Mouse (Mus musculus): ENCODE data around the gene Poln. TPM values are rescaled to one million over a fixed set of nuclear protein-coding genes. Genes with fewer than 3 reads are reported as not detected.

The Poln gene
- 0.53 TPM for polyA plus RNA-seq (2021)

- peak; percentile 98 for ATAC-seq
- DNase-seq (ENCODE audit: low read depth, low spot score): peak; percentile 92
- POLR2A ChIA-PET: interaction anchor here (1.0 to 2.5 kb wide), 2 partner anchors 13 to 33 kb away, joined by 3 to 8 read pairs; no protein-coding TSS in a partner anchor
- TF ChIP-seq CTCF (IDR thresholded peaks at IDR 0.05): no peak
- H3K27me3 ChIP-seq: no peaks in the 10 kb centered on the region
- CTCF ChIA-PET: no interaction called here
- in situ Hi-C loops (cut with MboI; ENCODE audit: low pct_unique_long_range_greater_than_20kb): no loop called here
Observed at GRCm38 (mm10) chr5:34168950-34169891, at the start of gene Poln, which contains the start of gene Haus3. Gene Poln (minus strand): TSS chr5:34169448. Gene Haus3 (minus strand): TSS chr5:34169527.

- H3K27me3 ChIP-seq: no peaks in the 10 kb centered on the region
- ChIA-PET POLR2A (interaction anchor here (1.1 kb wide), 1 partner anchor 9 kb away, joined by 3 read pairs; no protein-coding TSS in a partner anchor), CTCF (interaction anchor here (1.4 kb wide), 1 partner anchor 17 kb away, joined by 6 read pairs; no protein-coding TSS in a partner anchor)
- no peak for TF ChIP-seq CTCF (IDR thresholded peaks at IDR 0.05)
- in situ Hi-C loops (cut with MboI; ENCODE audit: low pct_unique_long_range_greater_than_20kb): no loop called here
- ATAC-seq (no peak), DNase-seq (ENCODE audit: low read depth, low spot score) (no peak)
Observed at GRCm38 (mm10) chr5:34218672-34219071, 49.4 kb upstream of the Poln start.

GRCm38 (mm10) chr5:34217756-34218155 lies 48.5 kb upstream of the Poln start:
- ATAC-seq: no peak
- no peak for TF ChIP-seq CTCF (IDR thresholded peaks at IDR 0.05)
- in situ Hi-C loops (cut with MboI; ENCODE audit: low pct_unique_long_range_greater_than_20kb): no loop called here
- POLR2A ChIA-PET: interaction anchor here (1.1 kb wide), 1 partner anchor 10 kb away, joined by 3 read pairs; no protein-coding TSS in a partner anchor
- no peaks in the 10 kb centered on the region for H3K27me3 ChIP-seq
- CTCF ChIA-PET: interaction anchor here (1.4 kb wide), 1 partner anchor 18 kb away, joined by 6 read pairs; no protein-coding TSS in a partner anchor
- no peak for DNase-seq (ENCODE audit: low read depth, low spot score)

- H3K27me3 ChIP-seq: no peaks in the 10 kb centered on the region
- in situ Hi-C loops (cut with MboI; ENCODE audit: low pct_unique_long_range_greater_than_20kb): no loop called here
- ChIA-PET CTCF (no interaction called here), POLR2A (no interaction called here)
- no peak for ATAC-seq
- TF ChIP-seq CTCF (IDR thresholded peaks at IDR 0.05): no peak
- DNase-seq (ENCODE audit: low read depth, low spot score): no peak
Observed at GRCm38 (mm10) chr5:34216025-34216424, 46.8 kb upstream of the Poln start.

GRCm38 (mm10) chr5:34213659-34214058 lies 44.4 kb upstream of the Poln start:
- ATAC-seq (no peak), DNase-seq (ENCODE audit: low read depth, low spot score) (no peak)
- no peak for TF ChIP-seq CTCF (IDR thresholded peaks at IDR 0.05)
- H3K27me3 ChIP-seq: no peaks in the 10 kb centered on the region
- in situ Hi-C loops (cut with MboI; ENCODE audit: low pct_unique_long_range_greater_than_20kb): loop anchor here (5.0 kb wide), 1 partner anchor 1031 kb away; no protein-coding TSS in a partner anchor
- ChIA-PET CTCF (interaction anchor here (1.0 to 1.2 kb wide), 2 partner anchors 11 to 74 kb away, joined by 3 read pairs; no protein-coding TSS in a partner anchor), POLR2A (no interaction called here)

GRCm38 (mm10) chr5:34210279-34210678 lies 41.0 kb upstream of the Poln start:
- in situ Hi-C loops (cut with MboI; ENCODE audit: low pct_unique_long_range_greater_than_20kb): loop anchor here (5.0 kb wide), 1 partner anchor 1028 kb away; no protein-coding TSS in a partner anchor
- ATAC-seq (peak; percentile 55), DNase-seq (ENCODE audit: low read depth, low spot score) (peak; percentile 28)
- no peaks in the 10 kb centered on the region for H3K27me3 ChIP-seq
- POLR2A ChIA-PET: interaction anchor here (0.7 to 1.0 kb wide), 2 partner anchors 15 to 20 kb away, joined by 3 to 5 read pairs; no protein-coding TSS in a partner anchor
- TF ChIP-seq CTCF (IDR thresholded peaks at IDR 0.05): no peak
- CTCF ChIA-PET: interaction anchor here (0.6 to 2.3 kb wide), 13 partner anchors 9 to 110 kb away, joined by 3 to 12 read pairs (median 5); no protein-coding TSS in a partner anchor

- POLR2A ChIA-PET: interaction anchor here (1.2 kb wide), 1 partner anchor 17 kb away, joined by 3 read pairs; no protein-coding TSS in a partner anchor
- in situ Hi-C loops (cut with MboI; ENCODE audit: low pct_unique_long_range_greater_than_20kb): loop anchor here (5.0 kb wide), 1 partner anchor 45 kb away; no protein-coding TSS in a partner anchor
- CTCF ChIA-PET: interaction anchor here (2.5 kb wide), 1 partner anchor 48 kb away, joined by 8 read pairs; no protein-coding TSS in a partner anchor
- DNase-seq (ENCODE audit: low read depth, low spot score) (no peak), ATAC-seq (no peak)
- no peaks in the 10 kb centered on the region for H3K27me3 ChIP-seq
- no peak for TF ChIP-seq CTCF (IDR thresholded peaks at IDR 0.05)
Observed at GRCm38 (mm10) chr5:34207503-34207902, 38.3 kb upstream of the Poln start.

- in situ Hi-C loops (cut with MboI; ENCODE audit: low pct_unique_long_range_greater_than_20kb): loop anchor here (5.0 kb wide), 1 partner anchor 47 kb away; no protein-coding TSS in a partner anchor
- CTCF ChIA-PET: interaction anchor here (1.4 to 1.5 kb wide), 2 partner anchors 36 to 51 kb away, joined by 3 to 4 read pairs; no protein-coding TSS in a partner anchor
- DNase-seq (ENCODE audit: low read depth, low spot score): peak; percentile 33
- ATAC-seq: peak; percentile 42
- POLR2A ChIA-PET: interaction anchor here (1.0 to 1.2 kb wide), 2 partner anchors 14 to 165 kb away, joined by 3 to 4 read pairs; no protein-coding TSS in a partner anchor
- H3K27me3 ChIP-seq: no peaks in the 10 kb centered on the region
- no peak for TF ChIP-seq CTCF (IDR thresholded peaks at IDR 0.05)
Observed at GRCm38 (mm10) chr5:34205788-34206187, 36.5 kb upstream of the Poln start.

GRCm38 (mm10) chr5:34204911-34205310 lies 35.7 kb upstream of the Poln start:
- DNase-seq (ENCODE audit: low read depth, low spot score) (no peak), ATAC-seq (no peak)
- TF ChIP-seq CTCF (IDR thresholded peaks at IDR 0.05): no peak
- no peaks in the 10 kb centered on the region for H3K27me3 ChIP-seq
- CTCF ChIA-PET: interaction anchor here (1.4 to 1.5 kb wide), 2 partner anchors 37 to 52 kb away, joined by 3 to 4 read pairs; no protein-coding TSS in a partner anchor
- POLR2A ChIA-PET: interaction anchor here (1.0 kb wide), 1 partner anchor 14 kb away, joined by 3 read pairs; no protein-coding TSS in a partner anchor
- in situ Hi-C loops (cut with MboI; ENCODE audit: low pct_unique_long_range_greater_than_20kb): loop anchor here (5.0 kb wide), 1 partner anchor 47 kb away; no protein-coding TSS in a partner anchor

GRCm38 (mm10) chr5:34202006-34202405 lies 32.8 kb upstream of the Poln start:
- ATAC-seq: no peak

More at GRCm38 (mm10) chr5:34202006-34202405, 32.8 kb upstream of the Poln start:
- no peak for TF ChIP-seq CTCF (IDR thresholded peaks at IDR 0.05)
- no peaks in the 10 kb centered on the region for H3K27me3 ChIP-seq
- POLR2A ChIA-PET: interaction anchor here (1.1 to 1.3 kb wide), 2 partner anchors 15 to 33 kb away, joined by 3 to 4 read pairs; partner anchors contain the start of genes Haus3 and Poln
- CTCF ChIA-PET: interaction anchor here (0.9 to 1.5 kb wide), 6 partner anchors 8 to 68 kb away, joined by 3 to 7 read pairs (median 4); partner anchors contain the start of gene Mxd4
- in situ Hi-C loops (cut with MboI; ENCODE audit: low pct_unique_long_range_greater_than_20kb): no loop called here
- DNase-seq (ENCODE audit: low read depth, low spot score): no peak

Measured in Patski (cell line).